Mouse (Mus musculus): ENCODE measurements around the gene Aplf.

DNA sequence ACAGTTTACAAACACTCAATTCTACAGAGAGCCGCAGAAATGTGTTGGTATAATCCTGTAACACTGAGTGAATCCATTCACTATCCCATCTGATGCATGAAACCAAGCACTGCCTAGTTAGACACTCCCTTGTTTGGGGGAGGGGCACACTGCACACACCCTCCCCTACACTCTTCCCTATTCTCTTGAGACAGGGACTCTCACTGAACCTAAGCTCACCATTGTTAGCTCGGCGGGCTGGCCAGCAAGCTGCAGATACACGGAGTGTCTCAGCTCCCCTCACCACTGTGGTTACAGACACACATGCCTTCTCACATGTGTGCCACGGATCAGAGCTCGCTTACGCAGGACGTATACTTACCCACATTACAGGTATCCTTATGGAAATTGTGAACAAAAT is 4.2 kb downstream of the Aplf start:
- TF ChIP-seq POLR2A (IDR thresholded peaks at IDR 0.05; ENCODE audit: extremely low read depth, insufficient read depth, low read length), result no peak
- TF ChIP-seq CTCF (IDR thresholded peaks at IDR 0.05; ENCODE audit: low read depth, low read length), result no peak
